Mouse (Mus musculus): Measurements from ENCODE around the gene Pigo. TPM values are rescaled to one million over a fixed set of nuclear protein-coding genes. Genes with fewer than 3 reads are reported as not detected.

Gene Pigo
- 1 to 10 TPM; 6.7 to 7.5 TPM for total RNA-seq (2021)
- long read RNA-seq, experiment 1, partial matches to known transcripts: 1 of 3 reads
- long read RNA-seq, experiment 1, other reads (novel, unspliced or antisense): 2 of 3 reads
- long read RNA-seq, experiment 2, partial matches to known transcripts: 2 of 4 reads
- long read RNA-seq, experiment 2, other reads (novel, unspliced or antisense): 2 of 4 reads

- DNase-seq: peak; percentile 89
Measured at GRCm38 (mm10) chr4:43025084-43025960, at the start of gene Pigo. Gene Pigo, minus strand, starts transcription at chr4:43025819.

GRCm38 (mm10) chr4:43074923-43075322, 49.3 kb upstream of the Pigo start:
- no peak for DNase-seq

- DNase-seq: no peak
Measured at GRCm38 (mm10) chr4:43065471-43065870, 39.9 kb upstream of the Pigo start.

- no peak for DNase-seq
Measured at GRCm38 (mm10) chr4:43060286-43060685, 34.7 kb upstream of the Pigo start.

- no peak for DNase-seq
Measured at GRCm38 (mm10) chr4:43059697-43060096, 34.1 kb upstream of the Pigo start.

- DNase-seq: peak; percentile 89
Measured at GRCm38 (mm10) chr4:43058753-43059654, 33.4 kb upstream of the Pigo start, which contains the start of gene Unc13b. Gene Unc13b, plus strand, starts transcription at chr4:43058953.

- no peak for DNase-seq
Measured at GRCm38 (mm10) chr4:43058392-43058752, 32.8 kb upstream of the Pigo start.

GRCm38 (mm10) chr4:43057654-43058053, 32.0 kb upstream of the Pigo start:
- no peak for DNase-seq

GRCm38 (mm10) chr4:43052627-43053026, 27.0 kb upstream of the Pigo start:
- DNase-seq: no peak

- DNase-seq: peak; percentile 62
Measured at GRCm38 (mm10) chr4:43047231-43047630, 21.6 kb upstream of the Pigo start.

GRCm38 (mm10) chr4:43046607-43047006, 21.0 kb upstream of the Pigo start:
- DNase-seq: no peak

GRCm38 (mm10) chr4:43045659-43046302, 20.2 kb upstream of the Pigo start, which contains the start of gene Fam214b:
Gene Fam214b, minus strand, starts transcription at chr4:43046220.
- DNase-seq: peak; percentile 98

GRCm38 (mm10) chr4:43045285-43045658, 19.7 kb upstream of the Pigo start:
- DNase-seq: no peak

GRCm38 (mm10) chr4:43044673-43045072, 19.1 kb upstream of the Pigo start:
- DNase-seq: peak; percentile 42

- peak; percentile 54 for DNase-seq
Measured at GRCm38 (mm10) chr4:43043644-43044357, 18.2 kb upstream of the Pigo start.

GRCm38 (mm10) chr4:43040881-43041547, 15.4 kb upstream of the Pigo start:
- no peak for DNase-seq

GRCm38 (mm10) chr4:43040114-43040572, 14.5 kb upstream of the Pigo start:
- peak; percentile 98 for DNase-seq

- no peak for DNase-seq
Measured at GRCm38 (mm10) chr4:43039609-43040008, 14.0 kb upstream of the Pigo start.

- DNase-seq: peak; percentile 66
Measured at GRCm38 (mm10) chr4:43038567-43039495, 13.2 kb upstream of the Pigo start.
